Mouse (Mus musculus) forebrain, embryonic 11.5 days (tissue): ENCODE measurements around the gene Mettl26. TPM values are rescaled to one million over a fixed set of nuclear protein-coding genes. Genes with fewer than 3 reads are reported as not detected.

Experiments
- ATAC-seq: fragments of 200-750 bp; cut with Nextera tagmentation; replicated peaks from 2 replicates; pipeline ENCODE4 v1.8.0; 2017; ENCODE audit warnings: moderate TSS enrichment; ENCODE audit not compliant: low FRiP score
- DNase-seq: peaks from one replicate; pipeline ENCODE4 v3.0.0-alpha.2; 2017; ENCODE audit warnings: low spot score
- H3K27ac ChIP-seq: fragments of 300-500 bp; sonication (generic); 2 replicates; pipeline ENCODE4 v1.5.1; 2014; ENCODE audit warnings: low read depth, low read length
- H3K27me3 ChIP-seq: fragments of 300-500 bp; sonication (generic); 2 replicates; pipeline ENCODE4 v1.6.1; 2014; ENCODE audit warnings: mild to moderate bottlenecking, low read length, mixed read lengths; ENCODE audit not compliant: control insufficient read depth, insufficient read depth
- H3K36me3 ChIP-seq: fragments of 300-500 bp; sonication (generic); 2 replicates; pipeline ENCODE4 v1.6.1; 2014; ENCODE audit warnings: mild to moderate bottlenecking, low read length, moderate library complexity, mixed read lengths; ENCODE audit not compliant: control insufficient read depth, insufficient read depth
- H3K4me1 ChIP-seq: fragments of 300-500 bp; sonication (generic); replicated peaks from 2 replicates; pipeline ENCODE4 v1.6.1; 2014; ENCODE audit warnings: low read length, mixed read lengths; ENCODE audit not compliant: control insufficient read depth, insufficient read depth
- H3K4me2 ChIP-seq: fragments of 300-500 bp; sonication (generic); 2 replicates; pipeline ENCODE4 v1.6.1; 2014; ENCODE audit warnings: low read depth, mild to moderate bottlenecking, low read length, moderate library complexity, mixed read lengths; ENCODE audit not compliant: severe bottlenecking
- H3K4me3 ChIP-seq: fragments of 300-500 bp; sonication (generic); 2 replicates; pipeline ENCODE4 v1.5.1; 2014; ENCODE audit warnings: low read depth, low read length
- H3K9ac ChIP-seq: fragments of 300-500 bp; sonication (generic); 2 replicates; pipeline ENCODE4 v1.6.1; 2014; ENCODE audit warnings: low read length
- H3K9me3 ChIP-seq: fragments of 300-500 bp; sonication (generic); 2 replicates; pipeline ENCODE4 v1.6.1; 2016; ENCODE audit warnings: low read length, mixed read lengths; ENCODE audit not compliant: control insufficient read depth
- WGBS: fragments of 180-500 bp; shearing (Covaris S2); extraction: QIAGEN DNeasy Blood & Tissue Kit; methylation state at CpG from one replicate; pipeline ENCODE4 v1.1.7; 2014; 5-methylcytosine and 5-hydroxymethylcytosine counted together
- polyA plus RNA-seq: library from polyadenylated mRNA; unstranded; fragments of >200 nt; fragmentation: Nextera tagmentation; extraction: Ambion mirVana; gene quantifications from 2 replicates; pipeline ENCODE4 v1.2.1, GENCODE M21; 2014

Mettl26 gene
- polyA plus RNA-seq, 1 experiment from 2014 or later = 65.2 TPM

DNA sequence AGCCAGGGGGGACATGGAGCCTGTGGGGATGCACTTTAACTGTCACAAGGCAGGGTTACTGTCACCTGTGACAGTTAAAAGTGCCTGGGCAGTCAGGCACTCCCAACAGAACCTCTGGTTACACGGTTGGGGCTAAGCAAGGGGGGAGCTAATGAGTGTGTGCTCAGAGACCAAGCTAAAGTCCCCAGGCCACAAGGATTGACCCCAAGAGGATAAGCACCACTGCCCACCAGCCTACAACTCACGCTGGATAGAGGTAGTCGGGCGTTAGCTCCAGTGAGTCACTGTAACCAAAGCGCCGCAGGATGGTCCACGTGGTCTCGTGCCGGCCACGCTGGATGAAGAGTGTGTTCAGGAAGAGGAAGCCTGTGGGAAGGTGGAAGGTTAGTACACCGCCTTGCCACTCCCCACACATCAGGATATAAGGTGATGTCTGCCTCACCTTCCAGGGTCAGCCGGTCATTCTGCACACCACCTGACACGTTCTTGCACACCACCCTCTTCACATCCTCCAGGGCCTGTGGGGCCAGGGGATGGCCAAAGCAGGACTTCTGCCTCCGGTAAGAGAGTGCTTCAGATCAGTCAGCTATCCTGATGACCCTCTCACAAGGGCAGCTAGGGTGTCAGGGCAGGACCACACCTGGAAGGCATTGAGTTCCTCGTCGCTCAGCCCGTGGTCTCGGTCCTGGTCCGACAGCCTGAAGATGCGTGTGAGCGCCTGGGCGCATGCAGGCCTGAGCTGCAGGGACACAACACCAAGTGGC lies 33.6 kb upstream of the Mettl26 start, which contains the start of gene Gm20683:
TSS of gene Gm20683 (minus strand) at position 647 of the 764 bp plus-strand sequence.
- ATAC-seq = no peak
- 93% methylated on average over 22 of the region's 22 CpGs for WGBS
- peaks cover 19% of the 10 kb centered on the region for H3K36me3 ChIP-seq
- no peaks in the 10 kb centered on the region for H3K27me3 ChIP-seq
- H3K4me2 ChIP-seq = no peak within 1 kb of the TSS
- peaks cover 17% of the 10 kb centered on the region for H3K4me1 ChIP-seq
- no peak within 1 kb of the TSS for H3K27ac ChIP-seq
- no peak within 1 kb of the TSS for H3K9ac ChIP-seq
- no peak within 1 kb of the TSS for H3K4me3 ChIP-seq
- no peak for DNase-seq
- no peaks in the 10 kb centered on the region for H3K9me3 ChIP-seq

DNA sequence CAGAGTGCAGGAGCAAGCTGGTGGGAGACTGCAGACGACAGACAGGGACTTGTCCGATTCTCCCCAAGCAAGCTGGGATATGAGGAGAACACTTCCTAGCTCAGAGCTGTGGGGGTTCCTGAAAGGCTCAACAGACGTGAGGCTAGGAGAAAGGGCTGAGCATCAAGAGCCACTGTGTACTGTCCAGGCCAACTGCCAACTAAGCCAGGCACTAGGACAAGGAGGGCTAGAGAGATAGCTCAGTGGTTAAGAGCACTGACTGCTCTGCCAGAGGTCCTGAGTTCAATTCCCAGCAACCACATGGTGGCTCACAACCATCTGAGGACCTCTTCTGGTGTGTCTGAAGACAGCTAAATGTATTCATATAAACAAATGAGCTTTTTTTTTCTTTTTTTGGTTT lies 32.4 kb upstream of the Mettl26 start:
- H3K36me3 ChIP-seq = peaks cover 19% of the 10 kb centered on the region
- H3K9me3 ChIP-seq = no peaks in the 10 kb centered on the region
- ATAC-seq = no peak
- WGBS = 81% methylated on average over 3 of the region's 3 CpGs
- peaks cover 7% of the 10 kb centered on the region for H3K4me1 ChIP-seq
- no peaks in the 10 kb centered on the region for H3K27me3 ChIP-seq
- no peak overlapping the region for H3K4me2 ChIP-seq
- H3K27ac ChIP-seq = no peak overlapping the region
- no peak overlapping the region for H3K9ac ChIP-seq
- DNase-seq = no peak
- H3K4me3 ChIP-seq = no peak overlapping the region

DNA sequence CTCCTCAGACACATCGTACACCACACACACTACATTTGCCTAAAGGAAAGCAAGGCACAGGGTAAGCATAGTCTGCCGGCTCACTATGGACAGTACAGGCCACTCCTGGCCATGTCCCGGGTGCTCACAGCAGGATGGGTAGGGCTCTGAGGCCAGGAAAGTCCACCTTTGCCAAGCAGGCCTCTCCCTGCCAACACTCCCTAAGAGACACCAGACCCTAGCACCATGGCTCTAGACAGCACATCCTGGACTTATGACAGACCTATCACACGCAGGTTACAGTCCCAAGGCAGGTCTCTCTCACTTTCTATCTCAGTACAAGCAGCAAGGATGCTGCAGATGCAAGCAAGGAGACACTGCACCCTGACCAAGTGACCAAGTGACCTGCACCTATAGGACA lies 31.8 kb upstream of the Mettl26 start:
- Histone ChIP-seq H3K27ac (no peak overlapping the region), H3K4me1 (peaks cover 6% of the 10 kb centered on the region), H3K36me3 (peaks cover 19% of the 10 kb centered on the region), H3K9me3 (no peaks in the 10 kb centered on the region), H3K4me3 (peak overlapping the region; percentile 83), H3K4me2 (peak overlapping the region; percentile 97), H3K27me3 (no peaks in the 10 kb centered on the region), H3K9ac (no peak overlapping the region; the same call in 1 of the 2 replicates)
- ATAC-seq (no peak), DNase-seq (no peak)
- 92% methylated on average over 4 of the region's 4 CpGs for WGBS

DNA sequence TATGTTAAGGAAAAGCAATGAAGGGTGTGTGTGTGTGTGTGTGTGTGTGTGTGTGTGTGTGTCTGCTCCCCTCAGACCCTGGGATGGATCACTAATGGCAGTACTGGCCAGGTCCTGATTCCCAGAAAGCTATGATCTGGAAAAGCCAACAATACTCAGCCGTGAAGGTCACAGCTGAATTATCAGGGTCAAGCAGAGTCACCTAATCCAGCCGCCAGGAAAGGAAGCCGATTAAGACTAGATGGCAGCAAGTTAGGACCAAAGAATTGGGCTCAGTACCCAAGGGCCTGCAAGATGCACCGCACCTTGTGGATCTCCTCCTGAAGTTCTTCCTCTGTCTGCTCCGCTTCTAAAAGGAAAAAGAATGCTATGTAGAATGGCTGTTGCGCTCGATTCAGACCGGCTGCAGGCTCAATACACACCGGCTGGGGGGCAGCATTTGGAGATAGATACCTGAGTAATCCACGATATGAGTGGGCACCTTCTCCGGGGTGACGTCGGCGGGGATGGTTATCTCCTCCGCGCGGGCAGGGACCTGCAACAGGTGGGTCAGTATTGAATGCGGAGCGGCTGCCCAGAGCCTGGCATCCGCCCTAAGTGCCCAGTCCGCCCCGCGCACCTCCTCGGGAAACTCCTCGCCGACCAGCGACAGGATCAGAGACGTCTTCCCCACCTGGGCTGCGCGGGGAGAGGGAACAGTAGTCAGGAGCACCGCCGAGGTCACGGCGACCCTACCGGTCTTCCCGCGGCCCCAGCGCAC lies 31.1 kb upstream of the Mettl26 start:
- H3K4me3 ChIP-seq = peak overlapping the region; percentile 83
- peak overlapping the region; percentile 97 for H3K4me2 ChIP-seq
- peaks cover 6% of the 10 kb centered on the region for H3K4me1 ChIP-seq
- peaks cover 22% of the 10 kb centered on the region for H3K36me3 ChIP-seq
- H3K27ac ChIP-seq = peak overlapping the region; percentile 25; the same call in 1 of the 2 replicates
- peak overlapping the region; percentile 84 for H3K9ac ChIP-seq
- no peaks in the 10 kb centered on the region for H3K9me3 ChIP-seq
- DNase-seq = no peak
- ATAC-seq = 0 out of 2 replicates have a peak, but pooled peaks have one; percentile 4
- 3% methylated on average over 38 of the region's 38 CpGs for WGBS
- H3K27me3 ChIP-seq = no peaks in the 10 kb centered on the region

DNA sequence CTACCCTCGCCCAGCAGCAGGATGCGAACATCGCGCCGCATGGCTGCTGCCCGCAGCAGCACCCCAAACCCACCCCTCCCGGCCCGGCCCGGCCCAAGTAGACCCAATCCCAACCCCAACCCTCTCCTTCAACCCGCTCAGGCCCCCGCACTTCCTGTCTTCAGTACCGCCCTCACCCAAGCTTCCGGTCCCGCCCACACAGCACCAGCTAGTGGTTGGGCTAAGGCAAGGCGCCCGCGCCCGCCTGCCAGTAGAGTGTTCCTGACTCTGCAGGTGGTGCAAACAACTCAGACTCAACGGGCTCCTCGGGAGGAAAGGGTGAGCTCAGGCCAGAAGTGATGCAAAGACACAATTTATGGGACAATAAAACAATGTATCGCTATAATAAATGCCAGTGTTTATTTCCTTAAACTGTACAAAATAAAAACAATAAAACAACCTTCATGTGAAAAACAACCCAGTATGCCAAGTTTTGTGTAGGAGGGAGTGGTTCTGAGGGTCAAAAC lies 30.4 kb upstream of the Mettl26 start, which contains the start of gene Rhot2:
TSS of gene Rhot2 (minus strand) at position 456 of the 506 bp plus-strand sequence.
- 3% methylated on average over 21 of the region's 21 CpGs for WGBS
- Histone ChIP-seq H3K4me1 (peaks cover 6% of the 10 kb centered on the region), H3K9me3 (no peaks in the 10 kb centered on the region), H3K36me3 (peaks cover 22% of the 10 kb centered on the region), H3K27ac (peak within 1 kb of the TSS; percentile 25; the same call in 1 of the 2 replicates), H3K27me3 (no peaks in the 10 kb centered on the region), H3K9ac (peak within 1 kb of the TSS; percentile 84), H3K4me2 (peak within 1 kb of the TSS; percentile 97), H3K4me3 (peak within 1 kb of the TSS; percentile 83)
- DNase-seq (peak; percentile 96), ATAC-seq (peak; percentile 96)

DNA sequence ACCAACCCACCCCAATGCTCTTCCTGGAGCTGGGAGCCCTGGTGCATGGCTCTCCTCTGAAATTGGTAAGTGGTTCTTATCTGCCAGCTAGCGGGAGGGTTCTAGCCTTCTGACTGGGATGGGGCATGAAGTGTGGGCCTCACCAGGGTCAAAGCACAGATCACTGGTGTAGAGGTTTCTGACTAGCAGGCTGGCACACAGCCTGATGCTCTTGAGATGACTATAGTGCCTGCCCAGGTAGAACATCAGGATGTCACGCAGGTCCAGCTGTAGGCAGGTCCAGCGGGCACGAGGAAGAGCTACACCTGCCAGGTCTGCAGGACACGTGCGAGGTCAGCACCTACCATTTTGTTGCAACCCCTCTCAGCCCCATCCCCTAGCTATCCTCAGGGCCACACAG lies 14.6 kb upstream of the Mettl26 start:
- 94% methylated on average over 6 of the region's 6 CpGs for WGBS
- DNase-seq = no peak
- Histone ChIP-seq H3K27ac (no peak overlapping the region), H3K4me2 (peak overlapping the region; percentile 92), H3K9me3 (no peaks in the 10 kb centered on the region), H3K4me3 (peak overlapping the region; percentile 64), H3K36me3 (no peaks in the 10 kb centered on the region), H3K4me1 (peaks cover 14% of the 10 kb centered on the region), H3K9ac (peak overlapping the region; percentile 84), H3K27me3 (no peaks in the 10 kb centered on the region)
- no peak for ATAC-seq

DNA sequence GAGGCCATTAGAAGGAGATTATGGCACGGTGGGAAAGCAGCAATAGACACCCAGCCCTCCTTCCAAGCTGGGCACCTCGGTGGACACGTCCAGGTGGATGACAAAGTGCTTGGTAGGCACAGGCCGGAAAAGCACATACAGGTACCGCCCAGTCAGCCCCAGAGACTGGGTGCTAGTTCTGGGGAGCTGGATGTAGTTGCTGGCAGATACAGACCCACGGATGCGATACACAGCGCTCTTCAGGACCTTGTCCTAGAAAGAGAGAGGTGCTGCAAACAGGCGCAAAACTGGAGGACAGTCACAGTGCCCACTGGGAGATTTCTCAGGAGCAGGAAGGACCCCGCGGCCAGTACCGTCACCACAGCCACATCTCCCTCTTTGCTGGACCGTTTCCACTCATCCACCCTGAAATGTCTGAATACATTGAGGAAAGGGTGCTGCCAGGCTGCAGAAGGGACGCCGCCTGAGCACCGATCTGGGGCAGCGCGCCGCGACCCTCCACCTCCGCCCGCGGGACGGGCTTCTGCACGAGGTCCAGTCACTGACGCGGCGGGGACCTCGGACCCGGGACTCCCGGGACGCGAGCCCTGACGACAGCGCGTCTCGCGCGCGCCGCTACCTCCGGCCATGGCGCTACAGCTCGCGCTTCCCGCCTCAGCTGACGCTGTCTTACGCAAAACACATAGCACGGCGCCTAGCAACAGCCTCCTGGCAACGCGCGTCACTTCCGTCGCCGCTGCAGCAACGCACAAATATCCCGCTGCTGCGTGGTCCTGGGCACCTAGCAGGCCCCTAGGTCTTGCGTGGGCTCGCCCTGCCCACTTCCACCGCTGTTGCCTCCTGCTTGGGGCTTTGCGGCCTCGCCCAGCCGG lies 13.8 kb upstream of the Mettl26 start, which contains the start of gene Wdr90:
TSS of gene Wdr90 (minus strand) at position 670 of the 872 bp plus-strand sequence.
- DNase-seq (peak; percentile 93), ATAC-seq (peak; percentile 96)
- Histone ChIP-seq H3K4me1 (peaks cover 14% of the 10 kb centered on the region), H3K9ac (peak within 1 kb of the TSS; percentile 84), H3K9me3 (no peaks in the 10 kb centered on the region), H3K27ac (peak within 1 kb of the TSS; percentile 76), H3K4me2 (peak within 1 kb of the TSS; percentile 92), H3K4me3 (peak within 1 kb of the TSS; percentile 64), H3K36me3 (no peaks in the 10 kb centered on the region), H3K27me3 (no peaks in the 10 kb centered on the region)
- WGBS = 4% methylated on average over 65 of the region's 65 CpGs
